Mouse (Mus musculus) liver, postnatal 0 days (tissue): Measurements from ENCODE around the gene Ccdc9.

ENCODE experiments used
- CTCF ChIP-seq: sonication (generic); IDR thresholded peaks from 2 replicates; pipeline ENCODE4 v1.5.1; 2016; ENCODE audit warnings: antibody characterized with exemption, low read depth
- EP300 ChIP-seq: IDR thresholded peaks from 2 replicates; pipeline ENCODE4 v1.6.1; 2016; ENCODE audit warnings: antibody characterized with exemption, low read depth, mild to moderate bottlenecking

DNA sequence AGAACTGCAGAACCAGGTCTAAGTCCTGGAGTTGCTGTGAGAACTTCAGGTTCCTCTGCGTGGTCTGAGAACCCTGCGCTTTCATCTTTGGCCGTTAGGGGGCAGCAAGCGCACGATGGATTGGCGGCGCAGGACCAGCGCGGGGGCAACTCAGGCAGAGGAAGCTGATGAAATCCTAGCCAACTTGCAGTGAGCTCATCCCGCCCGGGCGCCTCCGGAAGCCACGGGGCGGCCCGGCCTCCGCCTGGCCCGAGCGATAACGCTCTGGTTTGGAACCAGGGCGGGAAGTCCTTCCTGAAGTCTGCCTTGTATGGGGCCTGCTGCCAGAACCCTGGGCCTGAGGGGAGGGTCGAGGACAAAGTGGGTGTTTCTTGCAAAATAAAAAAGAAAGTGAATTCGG lies 8.2 kb upstream of the Ccdc9 start:
- TF ChIP-seq CTCF (peak; percentile 100), EP300 (peak; percentile 96)
